Mouse (Mus musculus): ENCODE measurements around the gene Ovol2.

DNA sequence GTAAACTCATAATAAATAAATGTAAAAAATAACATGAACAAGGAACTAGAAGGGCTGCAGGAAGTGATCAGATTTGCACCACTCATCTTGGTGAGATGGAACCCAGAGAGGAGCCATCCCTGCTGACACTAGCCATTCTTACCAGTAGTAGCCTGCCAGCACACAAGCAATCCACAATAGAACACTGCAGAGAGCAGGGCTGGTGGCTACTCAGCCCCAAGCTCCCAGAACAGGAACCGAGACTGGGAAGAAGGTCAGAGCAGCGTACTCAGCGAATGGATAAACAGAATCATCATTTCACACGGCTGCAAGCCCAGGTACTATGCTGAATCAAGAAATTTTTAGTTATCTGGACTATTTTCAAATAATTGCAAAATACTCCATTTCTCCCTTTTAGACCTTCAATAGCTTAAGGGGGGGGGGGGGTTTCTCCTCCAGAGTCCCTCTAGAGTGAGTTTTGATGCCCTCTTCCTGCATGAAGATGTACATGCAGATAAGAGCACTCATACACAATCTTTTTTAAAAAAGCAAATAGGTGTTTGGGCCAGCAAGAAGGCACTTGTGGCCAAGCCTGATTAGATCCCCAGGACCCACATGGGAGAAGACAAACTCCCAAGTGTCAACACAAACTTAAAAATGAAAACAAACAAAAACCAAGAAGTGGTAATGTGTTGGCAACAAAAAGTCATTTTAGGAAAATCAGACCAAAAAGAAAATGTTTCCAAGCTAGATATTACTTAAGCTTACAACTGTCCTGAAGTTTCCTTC, 65.8 kb downstream of the Ovol2 start:
- TF ChIP-seq GATA1 (IDR thresholded peaks at IDR 0.05; ENCODE audit: borderline replicate concordance, low read length) (no peak), FLI1 (IDR thresholded peaks at IDR 0.05; ENCODE audit: low read length) (no peak)

All from megakaryocyte, embryonic 14.5 days (primary cell).